Mouse (Mus musculus): ENCODE results near the gene Ccdc162. TPM values are rescaled to one million over a fixed set of nuclear protein-coding genes. Genes with fewer than 3 reads are reported as not detected.

The Ccdc162 gene
- total and polyA plus RNA-seq, 2 experiments from 2014 or later = 0.64 to 2.4 TPM

GRCm38 (mm10) chr10:41649186-41649585 is 67.2 kb downstream of the Ccdc162 start:
- Histone ChIP-seq H3K9ac (replicated peaks; ENCODE audit: low read length, poor library complexity, severe bottlenecking) (no peak overlapping the region), H3K27me3 (ENCODE audit: insufficient read depth, low read length) (no peaks in the 10 kb centered on the region), H3K9me3 (ENCODE audit: low read length) (no peaks in the 10 kb centered on the region), H3K4me2 (ENCODE audit: low read depth, low read length, poor library complexity, severe bottlenecking) (no peak overlapping the region), H3K4me3 (ENCODE audit: low read depth, low read length) (no peak overlapping the region), H3K36me3 (ENCODE audit: insufficient read depth, low read length) (no peaks in the 10 kb centered on the region), H3K4me1 (ENCODE audit: insufficient read depth, low read length) (no peaks in the 10 kb centered on the region; the same call in 1 of the 2 replicates), H3K27ac (ENCODE audit: low read depth, low read length) (no peak overlapping the region)
- TF ChIP-seq CTCF (IDR thresholded peaks at IDR 0.05) = no peak
- no peak for DNase-seq (ENCODE audit: low spot score)
- ATAC-seq (ENCODE audit: low FRiP score) = no peak
- WGBS = 86% methylated on average over 3 of the region's 5 CpGs

- no peak for DNase-seq (ENCODE audit: low spot score)
- Histone ChIP-seq H3K9ac (replicated peaks; ENCODE audit: low read length, poor library complexity, severe bottlenecking) (no peak overlapping the region), H3K36me3 (ENCODE audit: insufficient read depth, low read length) (no peaks in the 10 kb centered on the region), H3K27me3 (ENCODE audit: insufficient read depth, low read length) (no peaks in the 10 kb centered on the region), H3K27ac (ENCODE audit: low read depth, low read length) (no peak overlapping the region), H3K4me1 (ENCODE audit: insufficient read depth, low read length) (no peaks in the 10 kb centered on the region), H3K9me3 (ENCODE audit: low read length) (no peaks in the 10 kb centered on the region), H3K4me2 (ENCODE audit: low read depth, low read length, poor library complexity, severe bottlenecking) (no peak overlapping the region), H3K4me3 (ENCODE audit: low read depth, low read length) (no peak overlapping the region)
- ATAC-seq (ENCODE audit: low FRiP score) = no peak
- TF ChIP-seq CTCF (IDR thresholded peaks at IDR 0.05) = no peak
- 61% methylated on average over 3 of the region's 3 CpGs for WGBS
Measured at GRCm38 (mm10) chr10:41638776-41639175, 77.7 kb downstream of the Ccdc162 start.

GRCm38 (mm10) chr10:41635276-41636033 is 81.0 kb downstream of the Ccdc162 start:
- H3K9ac ChIP-seq (replicated peaks; ENCODE audit: low read length, poor library complexity, severe bottlenecking) = no peak overlapping the region
- H3K4me1 ChIP-seq (ENCODE audit: insufficient read depth, low read length) = no peaks in the 10 kb centered on the region
- DNase-seq (ENCODE audit: low spot score) = no peak
- WGBS = 80% methylated on average over 9 of the region's 9 CpGs
- H3K27me3 ChIP-seq (ENCODE audit: insufficient read depth, low read length) = no peaks in the 10 kb centered on the region
- H3K36me3 ChIP-seq (ENCODE audit: insufficient read depth, low read length) = no peaks in the 10 kb centered on the region
- H3K4me2 ChIP-seq (ENCODE audit: low read depth, low read length, poor library complexity, severe bottlenecking) = no peak overlapping the region
- H3K4me3 ChIP-seq (ENCODE audit: low read depth, low read length) = no peak overlapping the region
- no peak overlapping the region for H3K27ac ChIP-seq (ENCODE audit: low read depth, low read length)
- no peak for TF ChIP-seq CTCF (IDR thresholded peaks at IDR 0.05)
- H3K9me3 ChIP-seq (ENCODE audit: low read length) = no peaks in the 10 kb centered on the region
- no peak for ATAC-seq (ENCODE audit: low FRiP score)

GRCm38 (mm10) chr10:41633801-41634200 is 82.6 kb downstream of the Ccdc162 start:
- H3K9me3 ChIP-seq (ENCODE audit: low read length) = no peaks in the 10 kb centered on the region
- H3K4me3 ChIP-seq (ENCODE audit: low read depth, low read length) = no peak overlapping the region
- no peak for TF ChIP-seq CTCF (IDR thresholded peaks at IDR 0.05)
- no peaks in the 10 kb centered on the region for H3K27me3 ChIP-seq (ENCODE audit: insufficient read depth, low read length)
- ATAC-seq (ENCODE audit: low FRiP score) = no peak
- no peak overlapping the region for H3K9ac ChIP-seq (replicated peaks; ENCODE audit: low read length, poor library complexity, severe bottlenecking)
- no peak for DNase-seq (ENCODE audit: low spot score)
- no peaks in the 10 kb centered on the region for H3K4me1 ChIP-seq (ENCODE audit: insufficient read depth, low read length)
- H3K36me3 ChIP-seq (ENCODE audit: insufficient read depth, low read length) = no peaks in the 10 kb centered on the region
- H3K27ac ChIP-seq (ENCODE audit: low read depth, low read length) = no peak overlapping the region
- no peak overlapping the region for H3K4me2 ChIP-seq (ENCODE audit: low read depth, low read length, poor library complexity, severe bottlenecking)
- 92% methylated on average over 11 of the region's 11 CpGs for WGBS

GRCm38 (mm10) chr10:41632062-41632461 is 84.4 kb downstream of the Ccdc162 start:
- Histone ChIP-seq H3K4me1 (ENCODE audit: insufficient read depth, low read length) (no peaks in the 10 kb centered on the region), H3K4me2 (ENCODE audit: low read depth, low read length, poor library complexity, severe bottlenecking) (no peak overlapping the region), H3K9me3 (ENCODE audit: low read length) (no peaks in the 10 kb centered on the region), H3K36me3 (ENCODE audit: insufficient read depth, low read length) (no peaks in the 10 kb centered on the region), H3K4me3 (ENCODE audit: low read depth, low read length) (no peak overlapping the region), H3K27ac (ENCODE audit: low read depth, low read length) (no peak overlapping the region), H3K9ac (replicated peaks; ENCODE audit: low read length, poor library complexity, severe bottlenecking) (no peak overlapping the region), H3K27me3 (ENCODE audit: insufficient read depth, low read length) (no peaks in the 10 kb centered on the region)
- 91% methylated on average over 1 of the region's 1 CpGs for WGBS
- DNase-seq (ENCODE audit: low spot score) = no peak
- TF ChIP-seq CTCF (IDR thresholded peaks at IDR 0.05) = no peak
- ATAC-seq (ENCODE audit: low FRiP score) = no peak

- H3K27me3 ChIP-seq (ENCODE audit: insufficient read depth, low read length) = no peaks in the 10 kb centered on the region
- H3K9ac ChIP-seq (replicated peaks; ENCODE audit: low read length, poor library complexity, severe bottlenecking) = no peak overlapping the region
- TF ChIP-seq CTCF (IDR thresholded peaks at IDR 0.05) = no peak
- no peak overlapping the region for H3K4me2 ChIP-seq (ENCODE audit: low read depth, low read length, poor library complexity, severe bottlenecking)
- no peaks in the 10 kb centered on the region for H3K9me3 ChIP-seq (ENCODE audit: low read length)
- no peaks in the 10 kb centered on the region for H3K36me3 ChIP-seq (ENCODE audit: insufficient read depth, low read length)
- no peak for ATAC-seq (ENCODE audit: low FRiP score)
- WGBS = 81% methylated on average over 3 of the region's 3 CpGs
- H3K27ac ChIP-seq (ENCODE audit: low read depth, low read length) = no peak overlapping the region
- no peaks in the 10 kb centered on the region for H3K4me1 ChIP-seq (ENCODE audit: insufficient read depth, low read length)
- no peak for DNase-seq (ENCODE audit: low spot score)
- no peak overlapping the region for H3K4me3 ChIP-seq (ENCODE audit: low read depth, low read length)
Measured at GRCm38 (mm10) chr10:41626996-41627395, 89.4 kb downstream of the Ccdc162 start.

Measured in midbrain, postnatal 0 days (tissue).